Mouse (Mus musculus) cerebellum, adult (tissue): ENCODE data around the gene Armc2.

Experiments
- ATAC-seq: cut with Nextera tagmentation; 2 replicates; pipeline ENCODE4 v1.9.2; 2017; ENCODE audit warnings: mild to moderate bottlenecking, moderate library complexity, mixed read lengths; ENCODE audit not compliant: insufficient number of reproducible peaks, low FRiP score, low TSS enrichment

Gene Armc2

GRCm38 (mm10) chr10:41926726-41927125 is 91.5 kb downstream of the Armc2 start:
- no peak for ATAC-seq

GRCm38 (mm10) chr10:41912290-41912994 is 105.8 kb downstream of the Armc2 start:
- ATAC-seq: no peak

- no peak for ATAC-seq
Observed at GRCm38 (mm10) chr10:41908899-41909298, 109.3 kb downstream of the Armc2 start.

- no peak for ATAC-seq
Observed at GRCm38 (mm10) chr10:41907950-41908349, 110.3 kb downstream of the Armc2 start.

- ATAC-seq: no peak
Observed at GRCm38 (mm10) chr10:41907473-41907872, 110.8 kb downstream of the Armc2 start.

GRCm38 (mm10) chr10:41901864-41902263 is 116.4 kb downstream of the Armc2 start:
- ATAC-seq: peak; percentile 66; the same call in 1 of the 2 replicates

- no peak for ATAC-seq
Observed at GRCm38 (mm10) chr10:41901456-41901855, 116.8 kb downstream of the Armc2 start.

- ATAC-seq: no peak
Observed at GRCm38 (mm10) chr10:41896865-41897264, 121.4 kb downstream of the Armc2 start.

- ATAC-seq: no peak
Observed at GRCm38 (mm10) chr10:41896425-41896824, 121.8 kb downstream of the Armc2 start.

- no peak for ATAC-seq
Observed at GRCm38 (mm10) chr10:41893433-41894411, 124.5 kb downstream of the Armc2 start.

- no peak for ATAC-seq
Observed at GRCm38 (mm10) chr10:41891312-41891711, 126.9 kb downstream of the Armc2 start.

- no peak for ATAC-seq
Observed at GRCm38 (mm10) chr10:41890537-41890936, 127.7 kb downstream of the Armc2 start.

- no peak for ATAC-seq
Observed at GRCm38 (mm10) chr10:41889566-41889965, 128.7 kb downstream of the Armc2 start.

- ATAC-seq: 0 out of 2 replicates have a peak, but pooled peaks have one; percentile 51
Observed at GRCm38 (mm10) chr10:41888365-41888941, 129.8 kb downstream of the Armc2 start.

- ATAC-seq: peak; percentile 93
Observed at GRCm38 (mm10) chr10:41887080-41887821, 131.0 kb downstream of the Armc2 start.

GRCm38 (mm10) chr10:41883741-41884575 is 134.3 kb downstream of the Armc2 start:
- no peak for ATAC-seq

- ATAC-seq: no peak
Observed at GRCm38 (mm10) chr10:41881438-41881837, 136.8 kb downstream of the Armc2 start.

GRCm38 (mm10) chr10:41880777-41881176 is 137.5 kb downstream of the Armc2 start:
- no peak for ATAC-seq

- no peak for ATAC-seq
Observed at GRCm38 (mm10) chr10:41880206-41880605, 138.0 kb downstream of the Armc2 start.
